Mouse (Mus musculus): Measurements from ENCODE around the gene Atxn7l3.

DNA sequence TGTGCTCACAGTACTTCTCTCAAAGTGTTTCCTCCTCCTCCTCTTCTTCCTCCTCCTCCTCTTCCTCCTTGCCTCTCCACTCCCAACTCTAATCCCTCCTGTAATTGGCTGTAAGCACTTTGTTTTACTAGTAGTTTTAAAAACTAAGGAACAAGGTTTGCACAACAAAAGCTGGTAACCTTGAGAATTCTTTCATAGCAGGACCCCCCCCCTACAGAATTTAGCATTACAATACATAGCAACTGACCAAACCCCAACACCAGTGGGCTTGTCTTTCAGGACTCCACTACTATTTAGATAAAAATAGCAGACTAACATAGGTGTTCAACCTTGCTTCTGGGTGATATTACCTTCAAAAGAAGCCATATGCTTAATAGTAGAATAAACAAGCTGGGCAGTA is 33.1 kb upstream of the Atxn7l3 start:
- TF ChIP-seq GATA1 (IDR thresholded peaks at IDR 0.05; ENCODE audit: borderline replicate concordance, low read length) (no peak), FLI1 (IDR thresholded peaks at IDR 0.05; ENCODE audit: low read length) (no peak)

All from megakaryocyte, embryonic 14.5 days (primary cell).